Mouse (Mus musculus) G1E (cell line): ENCODE measurements around the gene Camta1. TPM values are rescaled to one million over a fixed set of nuclear protein-coding genes. Genes with fewer than 3 reads are reported as not detected.

ENCODE experiments used
- ATAC-seq: 2 replicates; pipeline ENCODE4 v1.8.0; 2016; ENCODE audit warnings: mild to moderate bottlenecking; ENCODE audit not compliant: insufficient number of reproducible peaks, poor library complexity, low FRiP score, severe bottlenecking; ENCODE audit errors: extremely low read depth
- DNase-seq: peaks from one replicate; pipeline ENCODE4 v3.0.0; 2012; ENCODE audit warnings: low spot score
- H3K27me3 ChIP-seq: 2 replicates; pipeline ENCODE4 v1.6.1; 2012; ENCODE audit warnings: mild to moderate bottlenecking, low read length, inconsistent platforms; ENCODE audit not compliant: insufficient read depth
- H3K36me3 ChIP-seq: replicated peaks from 2 replicates; pipeline ENCODE3; 2012; ENCODE audit warnings: mild to moderate bottlenecking, inconsistent platforms
- H3K4me1 ChIP-seq: 2 replicates; pipeline ENCODE4 v1.6.1; 2012; ENCODE audit warnings: low read depth, low read length, inconsistent platforms, mixed read lengths; ENCODE audit not compliant: insufficient read depth
- H3K4me3 ChIP-seq: 2 replicates; pipeline ENCODE4 v1.5.1; 2012; ENCODE audit warnings: low read depth, mild to moderate bottlenecking, inconsistent platforms, low read length, moderate library complexity, mixed read lengths
- H3K9me3 ChIP-seq: replicated peaks from 2 replicates; pipeline ENCODE4 v1.6.1; 2012; ENCODE audit warnings: inconsistent platforms
- CTCF ChIP-seq: IDR thresholded peaks from 2 replicates; pipeline ENCODE4 v1.5.1; 2012; ENCODE audit warnings: low read depth, low read length, inconsistent platforms, mixed read lengths
- GATA1 ChIP-seq: IDR thresholded peaks from 2 replicates; pipeline ENCODE4 v1.6.1; 2012; ENCODE audit warnings: borderline replicate concordance, low read length, inconsistent platforms, mixed read lengths
- GATA2 ChIP-seq: IDR thresholded peaks from 2 replicates; pipeline ENCODE4 v1.6.1; 2012; ENCODE audit warnings: low read depth, low read length, inconsistent platforms, borderline replicate concordance
- POLR2AphosphoS5 ChIP-seq: IDR thresholded peaks from 2 replicates; pipeline ENCODE4 v1.6.1; 2012; ENCODE audit warnings: low read depth, low read length, inconsistent platforms; ENCODE audit not compliant: insufficient replicate concordance
- TAL1 ChIP-seq: conservative IDR thresholded peaks from 2 replicates; pipeline ENCODE4 v1.6.1; 2012; ENCODE audit warnings: low read depth, low read length, inconsistent platforms, mixed read lengths
- polyA plus RNA-seq: library from polyadenylated mRNA; stranded (reverse); fragments of >175 nt; gene quantifications from 2 replicates; pipeline ENCODE4 v1.2.3, GENCODE M21; 2012
- total RNA-seq, 2 experiments: library from RNA; stranded (forward) in 1 of 2; stranded (reverse) in 1 of 2; fragments of 200-1000 nt in 1 of 2; fragments of >200 nt in 1 of 2; fragmentation: Nextera tagmentation in 1 of 2; gene quantifications; 2 replicates each; pipeline ENCODE4 v1.2.3; 2014 to 2017

Camta1 gene
- total and polyA plus RNA-seq, 3 experiments, result 10.8 to 113 (median 25.7) TPM

DNA sequence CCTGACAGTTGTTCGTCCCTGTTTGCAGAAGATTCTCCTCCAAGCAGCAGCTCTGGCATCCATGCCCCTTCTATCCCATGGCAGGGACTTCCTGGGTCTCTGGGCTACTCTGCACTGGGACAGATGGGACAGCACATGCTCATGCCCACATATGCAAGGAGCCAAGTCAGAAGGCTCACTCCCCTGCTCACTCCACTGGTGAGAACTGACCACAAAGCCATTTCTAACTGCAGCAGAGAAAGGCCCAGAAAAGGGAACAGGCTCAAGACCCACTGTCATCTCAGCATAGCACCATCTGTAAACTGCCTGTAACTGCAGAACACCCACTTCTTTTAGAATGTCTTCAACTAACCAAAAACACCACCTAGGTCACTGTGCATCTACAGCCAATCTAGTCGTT, 23.2 kb downstream of the Camta1 start:
- peaks cover 3% of the 10 kb centered on the region; the same call in 1 of the 2 replicates for H3K4me1 ChIP-seq
- peaks cover 46% of the 10 kb centered on the region for H3K36me3 ChIP-seq
- DNase-seq (no peak), ATAC-seq (no peak)
- no peaks in the 10 kb centered on the region for H3K9me3 ChIP-seq
- TF ChIP-seq CTCF (no peak), TAL1 (no peak), GATA2 (no peak), POLR2AphosphoS5 (no peak), GATA1 (no peak)
- H3K4me3 ChIP-seq, result no peak overlapping the region
- no peaks in the 10 kb centered on the region for H3K27me3 ChIP-seq

DNA sequence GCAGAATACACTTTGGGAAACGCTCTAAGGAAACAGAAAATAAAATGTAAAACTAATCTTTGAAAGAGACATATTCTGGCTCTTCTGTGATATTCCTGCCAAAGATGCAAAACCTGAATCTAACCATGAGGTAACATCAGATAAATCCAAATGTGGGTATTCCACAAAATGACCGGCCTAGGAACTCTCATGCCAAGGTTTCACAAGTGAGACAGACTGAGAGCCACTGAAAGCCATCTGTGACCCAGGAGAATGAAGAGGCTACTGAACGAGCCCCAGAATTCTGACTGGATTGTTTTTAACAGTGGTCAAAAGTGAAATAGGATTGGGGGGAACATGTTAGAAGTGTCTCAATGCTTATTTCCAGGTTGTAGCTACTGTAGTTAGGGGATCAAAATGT, 25.8 kb downstream of the Camta1 start:
- Histone ChIP-seq H3K36me3 (peaks cover 43% of the 10 kb centered on the region), H3K4me3 (no peak overlapping the region), H3K27me3 (no peaks in the 10 kb centered on the region), H3K9me3 (no peaks in the 10 kb centered on the region), H3K4me1 (0 out of 2 replicates have a peak, but pooled peaks cover 3% of the 10 kb centered on the region)
- no peak for DNase-seq
- TF ChIP-seq TAL1, result no peak
- TF ChIP-seq GATA2, result no peak
- TF ChIP-seq CTCF, result no peak
- TF ChIP-seq GATA1, result no peak
- no peak for TF ChIP-seq POLR2AphosphoS5
- no peak for ATAC-seq

DNA sequence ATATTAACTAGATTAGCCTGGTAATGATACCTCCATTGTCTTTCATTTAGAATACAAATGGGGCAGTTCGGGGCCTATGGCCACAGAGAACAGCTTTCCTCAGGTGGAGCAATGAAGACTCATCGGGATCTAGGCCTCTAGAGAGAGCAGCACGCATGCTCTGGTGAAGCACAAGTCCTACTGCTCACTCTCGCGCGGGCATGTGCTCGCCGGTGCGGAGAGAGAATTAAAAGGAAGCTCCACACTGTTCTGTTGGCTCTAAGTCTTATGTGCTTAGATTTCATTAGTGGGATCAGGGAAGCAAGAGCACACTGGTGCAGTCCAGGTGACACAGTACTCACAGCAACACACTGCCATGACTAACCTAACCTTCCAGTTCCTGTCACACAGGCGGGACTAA, 27.1 kb downstream of the Camta1 start:
- Histone ChIP-seq H3K4me1 (0 out of 2 replicates have a peak, but pooled peaks cover 3% of the 10 kb centered on the region), H3K9me3 (no peaks in the 10 kb centered on the region), H3K36me3 (peaks cover 47% of the 10 kb centered on the region), H3K27me3 (no peaks in the 10 kb centered on the region), H3K4me3 (no peak overlapping the region)
- no peak for DNase-seq
- TF ChIP-seq GATA1, result no peak
- no peak for TF ChIP-seq CTCF
- TF ChIP-seq TAL1, result no peak
- no peak for TF ChIP-seq GATA2
- TF ChIP-seq POLR2AphosphoS5, result no peak
- ATAC-seq, result no peak

- 0 out of 2 replicates have a peak, but pooled peaks cover 3% of the 10 kb centered on the region for H3K4me1 ChIP-seq
- DNase-seq (no peak), ATAC-seq (no peak)
- no peaks in the 10 kb centered on the region for H3K27me3 ChIP-seq
- H3K36me3 ChIP-seq, result peaks cover 52% of the 10 kb centered on the region
- no peak overlapping the region for H3K4me3 ChIP-seq
- no peaks in the 10 kb centered on the region for H3K9me3 ChIP-seq
- TF ChIP-seq CTCF (no peak), GATA2 (no peak), TAL1 (no peak), POLR2AphosphoS5 (no peak), GATA1 (no peak)
These were observed 27.7 kb downstream of the Camta1 start for GRCm38 (mm10) chr4:151833940-151834449.

- Histone ChIP-seq H3K9me3 (no peaks in the 10 kb centered on the region), H3K27me3 (no peaks in the 10 kb centered on the region), H3K36me3 (peaks cover 61% of the 10 kb centered on the region), H3K4me3 (no peak overlapping the region), H3K4me1 (no peaks in the 10 kb centered on the region)
- DNase-seq (no peak), ATAC-seq (no peak)
- TF ChIP-seq GATA1, result no peak
- TF ChIP-seq GATA2, result no peak
- TF ChIP-seq TAL1, result no peak
- no peak for TF ChIP-seq CTCF
- TF ChIP-seq POLR2AphosphoS5, result no peak
These were observed 33.8 kb downstream of the Camta1 start for GRCm38 (mm10) chr4:151827840-151828239.

DNA sequence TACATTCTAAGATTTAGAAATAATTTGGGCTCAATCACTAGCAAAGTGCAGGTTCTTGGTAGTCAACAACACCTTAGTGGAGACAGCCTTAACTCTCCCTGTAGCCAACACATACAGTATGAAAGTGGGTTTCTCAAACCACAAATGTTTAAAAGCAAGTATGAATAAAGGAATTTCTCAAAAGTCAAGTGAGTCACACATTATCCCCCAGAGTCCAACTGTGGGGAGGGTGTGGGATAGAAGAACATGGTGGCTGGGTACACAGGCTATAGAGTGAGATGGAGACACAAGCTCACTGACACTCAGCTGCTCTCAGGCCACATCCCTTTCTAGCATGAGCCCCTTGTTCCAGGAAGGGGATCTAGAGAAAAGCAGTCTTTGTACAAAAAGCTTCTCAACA, 34.3 kb downstream of the Camta1 start:
- Histone ChIP-seq H3K4me1 (no peaks in the 10 kb centered on the region), H3K4me3 (no peak overlapping the region), H3K9me3 (no peaks in the 10 kb centered on the region), H3K36me3 (peaks cover 63% of the 10 kb centered on the region), H3K27me3 (no peaks in the 10 kb centered on the region)
- DNase-seq (no peak), ATAC-seq (no peak)
- TF ChIP-seq CTCF (no peak), GATA1 (no peak), TAL1 (no peak), POLR2AphosphoS5 (no peak), GATA2 (no peak)
